Mouse (Mus musculus) monocyte, adult 5-6 weeks (primary cell): ENCODE data around the gene Mettl1. TPM values are rescaled to one million over a fixed set of nuclear protein-coding genes. Genes with fewer than 3 reads are reported as not detected.
"Not testable (repeated sequence)": the region's sequence is repeated elsewhere in the genome, so short reads cannot be mapped to it uniquely, and the experiment has no call there.

Experiments
- ATAC-seq: fragments of 153-309, 156-312 bp; replicated peaks from 2 replicates; pipeline ENCODE4 v1.8.0; 2017; ENCODE audit warnings: mild to moderate bottlenecking; ENCODE audit not compliant: low TSS enrichment, insufficient number of reproducible peaks, severe bottlenecking, poor library complexity, low FRiP score
- total RNA-seq: library from RNA; stranded (forward); fragments of 200-1000, 200-491, 200-594 nt; gene quantifications from 3 replicates; pipeline ENCODE4 v1.2.3, GENCODE M21; 2017

The Mettl1 gene
- total RNA-seq, 1 experiment from 2014 or later, result 1.3 TPM

- no peak for ATAC-seq
Observed at GRCm38 (mm10) chr10:127062503-127062902, 21.3 kb downstream of the Mettl1 start.

GRCm38 (mm10) chr10:127063239-127063872 is 22.1 kb downstream of the Mettl1 start, which contains the start of gene Cdk4:
Cdk4 (plus strand) TSS chr10:127063534.
- ATAC-seq, result peak; percentile 78

GRCm38 (mm10) chr10:127063913-127064870 is 23.0 kb downstream of the Mettl1 start:
- ATAC-seq, result no peak

GRCm38 (mm10) chr10:127065981-127066380 is 24.8 kb downstream of the Mettl1 start:
- ATAC-seq, result no peak

GRCm38 (mm10) chr10:127066519-127067018 is 25.4 kb downstream of the Mettl1 start:
- ATAC-seq, result no peak

- ATAC-seq, result no peak
Observed at GRCm38 (mm10) chr10:127068360-127069038, 27.3 kb downstream of the Mettl1 start.

GRCm38 (mm10) chr10:127069281-127070189 is 28.3 kb downstream of the Mettl1 start:
- no peak for ATAC-seq

- ATAC-seq, result peak; percentile 81
Observed at GRCm38 (mm10) chr10:127070190-127071121, 29.2 kb downstream of the Mettl1 start, which contains the start of gene Tspan31. Tspan31 (minus strand) TSS chr10:127070264.

- no peak for ATAC-seq
Observed at GRCm38 (mm10) chr10:127071203-127071602, 30.0 kb downstream of the Mettl1 start.

GRCm38 (mm10) chr10:127072270-127072669 is 31.1 kb downstream of the Mettl1 start:
- ATAC-seq, result not testable (repeated sequence)

- ATAC-seq, result not testable (repeated sequence)
Observed at GRCm38 (mm10) chr10:127072969-127073368, 31.8 kb downstream of the Mettl1 start.

GRCm38 (mm10) chr10:127073981-127074380 is 32.8 kb downstream of the Mettl1 start:
- no peak for ATAC-seq

- peak; percentile 74 for ATAC-seq
Observed at GRCm38 (mm10) chr10:127075080-127075479, 33.9 kb downstream of the Mettl1 start, which contains the start of gene Agap2. Agap2 (plus strand) TSS chr10:127075284.

- ATAC-seq, result peak; percentile 4; the same call in 1 of the 2 replicates
Observed at GRCm38 (mm10) chr10:127075651-127076050, 34.4 kb downstream of the Mettl1 start.

GRCm38 (mm10) chr10:127076082-127076481 is 34.9 kb downstream of the Mettl1 start:
- peak; percentile 71 for ATAC-seq

GRCm38 (mm10) chr10:127077515-127077914 is 36.3 kb downstream of the Mettl1 start:
- ATAC-seq, result no peak
